Mouse (Mus musculus) ES-Bruce4 (cell line): ENCODE data around the gene Crocc.

Experiments
- CTCF ChIP-seq: IDR thresholded peaks from one replicate; pipeline ENCODE4 v1.8.1; 2011; ENCODE audit warnings: low read depth, low read length
- POLR2A ChIP-seq: IDR thresholded peaks from one replicate; pipeline ENCODE4 v1.8.1; 2011; ENCODE audit warnings: low read length; ENCODE audit not compliant: insufficient read depth

DNA sequence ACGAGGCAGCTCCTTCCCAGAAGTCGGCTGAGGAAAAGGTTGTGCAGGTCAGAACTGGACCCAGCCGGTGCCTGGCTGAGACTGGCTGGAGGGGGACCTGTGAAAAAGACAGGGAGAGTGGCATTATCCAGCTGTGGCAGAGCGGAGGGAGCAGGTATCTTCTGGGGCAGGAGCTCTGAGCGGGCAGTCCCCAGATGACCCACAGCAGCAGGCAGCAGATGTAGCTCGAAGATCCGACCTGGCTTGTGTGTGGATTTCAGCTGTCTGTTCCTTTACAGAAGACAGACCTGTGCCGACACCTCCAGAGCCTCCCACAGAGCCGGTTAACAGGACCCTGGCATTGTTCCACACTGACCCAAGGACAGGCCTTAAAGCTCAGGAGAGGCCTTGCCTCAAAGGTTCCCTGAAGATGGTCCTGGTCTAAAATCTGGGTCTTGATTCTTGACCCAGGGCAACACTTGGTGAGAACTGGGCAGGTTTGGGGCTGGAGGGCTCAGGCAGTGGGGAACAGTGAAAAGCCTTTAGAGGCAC lies 7.2 kb upstream of the Crocc start:
- TF ChIP-seq POLR2A (no peak), CTCF (no peak)
